Mouse (Mus musculus) brain, adult 2 months (tissue): ENCODE data around the gene Cops8.

Source experiments
- DNase-seq: peaks from one replicate; pipeline ENCODE4 v3.0.0; 2011; ENCODE audit warnings: low read depth, low spot score

Cops8 gene

DNA sequence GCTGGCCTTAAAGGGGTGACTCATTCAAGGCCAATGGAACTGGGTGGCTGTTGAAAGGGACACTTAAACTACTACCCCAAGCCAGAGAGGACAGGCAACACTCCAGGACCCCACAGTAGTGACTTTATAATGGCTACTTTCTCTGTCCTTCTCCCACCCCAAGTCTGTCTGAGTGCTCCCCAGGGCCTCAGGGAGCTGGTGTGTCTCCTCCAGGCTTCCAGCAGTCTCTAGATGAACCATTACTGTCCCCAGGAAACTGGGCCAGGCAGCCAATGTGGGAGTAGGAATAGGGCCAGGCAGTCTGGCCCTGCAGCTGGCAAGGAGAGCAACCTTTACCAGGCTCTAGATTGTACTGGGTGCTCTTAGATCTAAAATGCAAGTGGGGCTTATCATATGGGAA is 49.0 kb downstream of the Cops8 start:
- no peak for DNase-seq

DNA sequence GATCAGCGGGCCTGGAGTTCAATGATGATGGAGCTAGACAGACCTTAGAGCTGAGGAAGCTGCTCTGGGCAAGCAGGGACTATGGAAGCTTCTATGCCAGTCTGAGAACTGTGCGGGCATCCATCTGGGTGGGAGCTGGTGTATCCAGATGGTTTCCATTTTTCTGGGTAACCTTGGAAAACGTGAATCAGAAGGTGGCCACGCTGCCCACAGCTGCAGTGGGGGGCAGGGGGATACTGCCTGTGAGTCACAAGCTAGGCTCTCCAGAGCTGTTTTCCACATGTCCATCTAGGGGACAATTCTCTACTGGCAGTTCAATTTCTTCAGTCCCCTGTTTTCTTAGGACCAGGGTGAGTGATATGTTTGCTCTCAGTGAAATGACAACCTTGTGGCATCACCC is 49.8 kb downstream of the Cops8 start:
- DNase-seq = no peak

- DNase-seq = no peak
Measured at GRCm38 (mm10) chr1:90656492-90657245, 53.9 kb downstream of the Cops8 start.

- peak; percentile 30 for DNase-seq
Measured at GRCm38 (mm10) chr1:90657292-90658050, 54.7 kb downstream of the Cops8 start.

DNA sequence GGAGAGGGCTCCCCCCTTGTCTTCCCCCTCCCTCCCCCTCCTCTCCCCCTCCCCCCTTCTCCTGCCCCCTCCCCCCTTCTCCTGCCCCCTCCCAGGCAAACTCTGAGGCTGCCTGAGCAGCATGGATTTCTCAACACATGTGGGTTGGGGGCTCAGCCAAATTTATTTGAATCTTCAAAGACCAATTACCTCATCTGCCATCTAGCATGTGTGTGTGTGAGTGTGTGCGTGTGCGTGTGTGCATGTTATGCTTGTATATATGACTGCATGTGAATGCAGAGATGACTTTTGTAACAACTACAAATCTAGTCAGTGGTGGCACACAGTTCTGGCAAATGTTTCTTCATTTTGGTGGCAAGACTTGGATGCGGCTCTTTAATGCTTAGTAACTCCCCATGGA is 55.8 kb downstream of the Cops8 start:
- no peak for DNase-seq

GRCm38 (mm10) chr1:90660150-90660549 is 57.4 kb downstream of the Cops8 start:
- DNase-seq = no peak

DNA sequence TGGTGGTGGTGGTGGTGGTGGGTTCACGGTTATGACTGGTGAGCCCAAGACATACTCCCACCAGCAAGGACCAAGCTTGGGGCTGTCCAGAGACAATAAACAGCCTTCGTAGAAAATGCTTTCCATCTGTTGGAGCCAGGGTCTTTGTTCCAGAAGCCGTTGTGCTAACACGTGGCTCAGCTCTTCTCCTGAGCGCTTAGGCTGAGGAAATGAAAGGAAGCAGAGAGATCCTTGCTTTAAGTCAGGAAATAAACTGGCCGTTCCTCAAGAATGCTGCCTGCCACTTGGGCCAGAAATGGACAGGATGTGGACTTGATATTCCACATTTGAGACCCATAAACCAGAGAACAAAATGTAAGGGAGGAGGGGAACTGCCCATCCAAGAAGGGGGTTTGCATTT is 59.7 kb downstream of the Cops8 start:
- no peak for DNase-seq
